Mouse (Mus musculus): ENCODE results near the gene Tbca.

DNA sequence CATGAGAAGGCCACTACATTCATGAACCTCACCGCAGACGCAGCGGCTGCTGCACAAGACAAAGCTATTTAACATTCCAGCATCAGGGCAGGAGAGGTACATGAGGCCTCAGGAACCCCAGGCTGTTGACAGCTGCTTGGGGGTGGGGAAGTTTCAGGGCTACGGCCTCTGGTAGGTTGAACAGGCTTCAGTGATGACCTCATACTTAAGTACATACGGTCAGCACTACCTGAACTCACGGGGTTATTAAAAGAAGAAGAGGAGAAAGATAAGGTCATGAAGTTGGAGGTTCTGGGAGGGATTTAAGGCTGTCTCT lies 19.6 kb upstream of the Tbca start:
- TF ChIP-seq CTCF (IDR thresholded peaks at IDR 0.05; ENCODE audit: low read depth, low read length) (no peak), POLR2A (IDR thresholded peaks at IDR 0.05; ENCODE audit: borderline replicate concordance, low read depth, low read length) (no peak)

All from bone marrow macrophage, adult 2 months (primary cell).